Comparison of ENCODE assay signal across 7 mouse cellular contexts in the genomic region with DNA sequence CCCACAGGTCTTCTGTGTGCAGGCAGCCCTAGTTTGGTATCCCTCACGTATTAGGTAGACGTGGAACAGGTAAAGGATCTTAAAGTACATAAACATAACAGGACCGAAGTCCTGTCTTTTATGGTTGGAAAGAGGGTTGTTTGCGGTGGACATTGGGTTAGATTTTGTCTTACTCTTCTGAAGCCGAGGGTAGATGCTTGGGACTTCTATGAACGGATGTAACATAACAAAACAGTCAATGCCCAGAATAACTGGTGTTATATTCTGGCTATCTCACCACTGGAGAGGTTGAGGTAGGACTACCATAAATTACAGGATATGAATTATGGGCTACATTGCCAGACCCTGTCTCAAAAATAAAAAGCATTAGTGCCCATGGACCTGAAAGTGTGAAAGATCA. TPM values are rescaled to one million over a fixed set of nuclear protein-coding genes. Genes with fewer than 3 reads are reported as not detected.
DNase-seq lines count a peak whose midpoint lies in the region; ATAC-seq and TF ChIP-seq lines count a peak whose summit lies in the region.

A gene (minus strand): TSS at position 101 of the 400 bp plus-strand sequence.

- TF ChIP-seq CTCF in C2C12 (IDR thresholded peaks at IDR 0.05; ENCODE audit: control insufficient read depth, insufficient read depth, insufficient read length) (no peak), ES-Bruce4 (IDR thresholded peaks at IDR 0.05; ENCODE audit: low read depth, low read length) (no peak)
- no peak for TF ChIP-seq CTCF in stomach, postnatal 0 days (IDR thresholded peaks at IDR 0.05; ENCODE audit: low read depth)

- TF ChIP-seq EP300 in ES-Bruce4 (IDR thresholded peaks at IDR 0.05; ENCODE audit: insufficient read depth, low read depth, low read length), result no peak
- TF ChIP-seq EP300 in stomach, postnatal 0 days (optimal IDR thresholded peaks at IDR 0.05), result no peak

- H3K27ac ChIP-seq in ES-Bruce4 (ENCODE audit: insufficient read depth, low read length), result no peak within 1 kb of the TSS
- H3K27ac ChIP-seq in forebrain, embryonic 12.5 days, result peak within 1 kb of the TSS; percentile 74
- H3K27ac ChIP-seq in hindbrain, embryonic 10.5 days, result peak within 1 kb of the TSS; percentile 91
- H3K27ac ChIP-seq in liver, embryonic 12.5 days, result peak within 1 kb of the TSS; percentile 66
- peak within 1 kb of the TSS; percentile 88 for H3K27ac ChIP-seq in stomach, postnatal 0 days (replicated peaks)

- no peak for TF ChIP-seq POLR2A in ES-Bruce4 (IDR thresholded peaks at IDR 0.05; ENCODE audit: insufficient read depth, low read length)

- H3K27me3 ChIP-seq in C2C12 (ENCODE audit: control insufficient read depth, insufficient read depth, insufficient read length) (no peaks in the 10 kb centered on the region), ES-Bruce4 (ENCODE audit: control insufficient read depth, insufficient read depth, low read length, poor library complexity, severe bottlenecking) (no peaks in the 10 kb centered on the region)
- H3K27me3 ChIP-seq in forebrain, embryonic 12.5 days, result 0 out of 2 replicates have a peak, but pooled peaks cover 3% of the 10 kb centered on the region
- peaks cover 4% of the 10 kb centered on the region; the same call in 1 of the 2 replicates for H3K27me3 ChIP-seq in hindbrain, embryonic 10.5 days (ENCODE audit: insufficient read depth, poor library complexity, severe bottlenecking)
- peaks cover 3% of the 10 kb centered on the region; the same call in 1 of the 2 replicates for H3K27me3 ChIP-seq in liver, embryonic 12.5 days (replicated peaks)
- H3K27me3 ChIP-seq in stomach, postnatal 0 days (ENCODE audit: control insufficient read depth, insufficient read depth, low read length), result no peaks in the 10 kb centered on the region

- no peaks in the 10 kb centered on the region for H3K9me3 ChIP-seq in ES-Bruce4 (replicated peaks; ENCODE audit: control insufficient read depth, insufficient read depth, low read length, poor library complexity, severe bottlenecking)
- H3K9me3 ChIP-seq in forebrain, embryonic 12.5 days, result no peaks in the 10 kb centered on the region
- H3K9me3 ChIP-seq in hindbrain, embryonic 10.5 days, result no peaks in the 10 kb centered on the region
- H3K9me3 ChIP-seq in liver, embryonic 12.5 days (replicated peaks), result no peaks in the 10 kb centered on the region
- no peaks in the 10 kb centered on the region for H3K9me3 ChIP-seq in stomach, postnatal 0 days (ENCODE audit: control insufficient read depth, low read length)

- H3K9ac ChIP-seq in ES-Bruce4 (ENCODE audit: low read depth, poor library complexity, severe bottlenecking), result peak within 1 kb of the TSS; percentile 76
- H3K9ac ChIP-seq in forebrain, embryonic 12.5 days, result peak within 1 kb of the TSS; percentile 74
- peak within 1 kb of the TSS; percentile 88 for H3K9ac ChIP-seq in liver, embryonic 12.5 days
- H3K9ac ChIP-seq in stomach, postnatal 0 days (ENCODE audit: low read length), result peak within 1 kb of the TSS; percentile 82

- H3K4me2 ChIP-seq in forebrain, embryonic 12.5 days, result peak within 1 kb of the TSS; percentile 60
- peak within 1 kb of the TSS; percentile 73 for H3K4me2 ChIP-seq in liver, embryonic 12.5 days
- H3K4me2 ChIP-seq in stomach, postnatal 0 days (replicated peaks; ENCODE audit: low read depth), result peak within 1 kb of the TSS; percentile 68

- H3K79me3 ChIP-seq in C2C12 (ENCODE audit: low read depth), result no peaks in the 10 kb centered on the region

- H3ac ChIP-seq in C2C12 (ENCODE audit: control insufficient read depth, insufficient read length, low read depth), result peak within 1 kb of the TSS; percentile 98

- H3K79me2 ChIP-seq in C2C12 (ENCODE audit: control insufficient read depth, insufficient read depth), result no peaks in the 10 kb centered on the region

- ATAC-seq in forebrain, embryonic 12.5 days (ENCODE audit: low FRiP score), result no peak
- ATAC-seq in liver, embryonic 12.5 days, result no peak
- no peak for ATAC-seq in stomach, postnatal 0 days (ENCODE audit: low FRiP score, low TSS enrichment)
- ATAC-seq in frontal cortex, adult (ENCODE audit: low TSS enrichment), result no peak; the same call in 1 of the 2 replicates

- H3K4me3 ChIP-seq in C2C12 (ENCODE audit: insufficient read depth, poor library complexity, severe bottlenecking) (peak within 1 kb of the TSS; percentile 46), ES-Bruce4 (ENCODE audit: low read depth, low read length) (peak within 1 kb of the TSS; percentile 75)
- peak within 1 kb of the TSS; percentile 76 for H3K4me3 ChIP-seq in forebrain, embryonic 12.5 days (replicated peaks)
- H3K4me3 ChIP-seq in hindbrain, embryonic 10.5 days, result peak within 1 kb of the TSS; percentile 84
- peak within 1 kb of the TSS; percentile 84 for H3K4me3 ChIP-seq in liver, embryonic 12.5 days
- peak within 1 kb of the TSS; percentile 85 for H3K4me3 ChIP-seq in stomach, postnatal 0 days (ENCODE audit: low read depth, low read length)

- WGBS in forebrain, embryonic 12.5 days, result 50% methylated on average over 6 of the region's 6 CpGs
- 56% methylated on average over 6 of the region's 6 CpGs for WGBS in hindbrain, embryonic 10.5 days
- WGBS in liver, embryonic 12.5 days (ENCODE audit: insufficient replicate concordance), result 43% methylated on average over 6 of the region's 6 CpGs
- 42% methylated on average over 6 of the region's 6 CpGs for WGBS in stomach, postnatal 0 days

- H3K4me1 ChIP-seq in ES-Bruce4 (ENCODE audit: control insufficient read depth, insufficient read depth, low read length), result peaks cover 3% of the 10 kb centered on the region
- H3K4me1 ChIP-seq in forebrain, embryonic 12.5 days, result peaks cover 9% of the 10 kb centered on the region; the same call in 1 of the 2 replicates
- H3K4me1 ChIP-seq in hindbrain, embryonic 10.5 days (replicated peaks), result peaks cover 16% of the 10 kb centered on the region
- peaks cover 15% of the 10 kb centered on the region for H3K4me1 ChIP-seq in liver, embryonic 12.5 days
- no peaks in the 10 kb centered on the region for H3K4me1 ChIP-seq in stomach, postnatal 0 days (replicated peaks; ENCODE audit: control insufficient read depth, insufficient read depth)

- DNase-seq in hindbrain, embryonic 10.5 days (ENCODE audit: low spot score), result no peak
- DNase-seq in stomach, postnatal 0 days (ENCODE audit: low spot score), result no peak

- H3K36me3 ChIP-seq in C2C12 (ENCODE audit: control insufficient read depth, insufficient read depth) (peaks cover 32% of the 10 kb centered on the region), ES-Bruce4 (ENCODE audit: control insufficient read depth, insufficient read depth, low read length, poor library complexity, severe bottlenecking) (peaks cover 23% of the 10 kb centered on the region)
- peaks cover 39% of the 10 kb centered on the region for H3K36me3 ChIP-seq in forebrain, embryonic 12.5 days (replicated peaks)
- peaks cover 53% of the 10 kb centered on the region for H3K36me3 ChIP-seq in hindbrain, embryonic 10.5 days
- peaks cover 47% of the 10 kb centered on the region for H3K36me3 ChIP-seq in liver, embryonic 12.5 days
- H3K36me3 ChIP-seq in stomach, postnatal 0 days (ENCODE audit: control insufficient read depth, insufficient read depth, low read length), result peaks cover 7% of the 10 kb centered on the region

TF ChIP-seq in C2C12, 6 proteins besides CTCF, POLR2A, EP300 and RAD21:
- TF ChIP-seq FOSL1 (IDR thresholded peaks at IDR 0.05; ENCODE audit: insufficient read depth, low read length, poor library complexity, severe bottlenecking), result no peak
- TF ChIP-seq MYOD1 (IDR thresholded peaks at IDR 0.05; ENCODE audit: control insufficient read depth, insufficient read length, low read depth), result no peak
- no peak for TF ChIP-seq MYOG (IDR thresholded peaks at IDR 0.05; ENCODE audit: control insufficient read depth, extremely low read depth, insufficient read length)
- no peak for TF ChIP-seq MAX (IDR thresholded peaks at IDR 0.05)
- no peak for TF ChIP-seq USF1 (IDR thresholded peaks at IDR 0.05; ENCODE audit: low read depth)
- no peak for TF ChIP-seq CEBPB (IDR thresholded peaks at IDR 0.05; ENCODE audit: low read depth)

RNA-seq across cellular contexts. Expression of the gene that starts here (rescaled TPM):
- polyA plus RNA-seq in C2C12 (2012; fragmentation: generic; extraction: Trizol), result 61.2 TPM
- 32.1 and 35.0 TPM in 2 replicates for polyA plus RNA-seq in ES-Bruce4 (2011; ENCODE audit: insufficient read depth, insufficient read length, low read depth, missing spikeins)
- 75.8 and 84.7 TPM in 2 replicates for polyA plus RNA-seq in forebrain, embryonic 12.5 days (2016; fragmentation: Nextera tagmentation; extraction: Ambion mirVana)
- polyA plus RNA-seq in hindbrain, embryonic 10.5 days (2016; fragmentation: Nextera tagmentation; extraction: Ambion mirVana), result 98.6 and 110 TPM in 2 replicates
- polyA plus RNA-seq in liver, embryonic 12.5 days (2016; fragmentation: Nextera tagmentation; extraction: Ambion mirVana), result 80.6 and 89.7 TPM in 2 replicates
- 126 TPM in 2 replicates for polyA plus RNA-seq in stomach, postnatal 0 days (2015; fragmentation: Nextera tagmentation; extraction: Ambion mirVana)
